Mouse (Mus musculus) adrenal gland, postnatal 4 days (tissue): Measurements from ENCODE around the gene Sh3d19. TPM values are rescaled to one million over a fixed set of nuclear protein-coding genes. Genes with fewer than 3 reads are reported as not detected.
"Not testable (repeated sequence)": the region's sequence is repeated elsewhere in the genome, so short reads cannot be mapped to it uniquely, and the experiment has no call there.

ENCODE experiments used
- DNase-seq, 2 experiments: peaks; one replicate each; pipeline ENCODE4 v3.0.0; 2021 to 2022; ENCODE audit warnings: low spot score in 2 of 2, mixed read lengths in 2 of 2
- total RNA-seq, 2 experiments: library from RNA; stranded (reverse); gene quantifications; 2 replicates each; pipeline ENCODE4 v1.2.3; 2021

The Sh3d19 gene
- total RNA-seq, 2 experiments from 2014 or later = 27.0 to 29.3 TPM

DNA sequence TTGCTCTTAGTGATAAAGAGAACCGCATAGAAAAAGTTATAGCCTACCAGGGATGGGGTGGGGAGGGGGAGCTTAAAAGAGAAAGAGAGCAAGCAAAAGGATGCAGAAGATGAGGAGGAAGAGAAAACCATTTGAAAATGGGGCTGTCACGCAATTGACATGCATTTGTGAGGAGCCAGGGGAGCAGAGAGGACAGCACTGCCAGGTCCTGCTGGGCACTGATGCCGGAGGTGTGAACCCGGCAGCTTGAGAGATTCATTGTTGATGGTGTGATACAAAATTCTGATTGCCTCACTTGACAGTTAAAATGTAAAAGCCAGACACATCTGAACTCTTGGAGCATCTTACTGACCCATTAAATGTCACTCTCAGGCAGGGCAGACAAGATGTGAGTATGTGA is 3.5 kb downstream of the Sh3d19 start:
- no peak for DNase-seq

- no peak for DNase-seq
Observed at GRCm38 (mm10) chr3:85980036-85980435, 9.1 kb downstream of the Sh3d19 start.

GRCm38 (mm10) chr3:85981761-85982160 is 10.9 kb downstream of the Sh3d19 start:
- DNase-seq = not testable (repeated sequence)

GRCm38 (mm10) chr3:85984537-85984936 is 13.6 kb downstream of the Sh3d19 start:
- no peak for DNase-seq

- no peak for DNase-seq
Observed at GRCm38 (mm10) chr3:85987225-85987624, 16.3 kb downstream of the Sh3d19 start.

DNA sequence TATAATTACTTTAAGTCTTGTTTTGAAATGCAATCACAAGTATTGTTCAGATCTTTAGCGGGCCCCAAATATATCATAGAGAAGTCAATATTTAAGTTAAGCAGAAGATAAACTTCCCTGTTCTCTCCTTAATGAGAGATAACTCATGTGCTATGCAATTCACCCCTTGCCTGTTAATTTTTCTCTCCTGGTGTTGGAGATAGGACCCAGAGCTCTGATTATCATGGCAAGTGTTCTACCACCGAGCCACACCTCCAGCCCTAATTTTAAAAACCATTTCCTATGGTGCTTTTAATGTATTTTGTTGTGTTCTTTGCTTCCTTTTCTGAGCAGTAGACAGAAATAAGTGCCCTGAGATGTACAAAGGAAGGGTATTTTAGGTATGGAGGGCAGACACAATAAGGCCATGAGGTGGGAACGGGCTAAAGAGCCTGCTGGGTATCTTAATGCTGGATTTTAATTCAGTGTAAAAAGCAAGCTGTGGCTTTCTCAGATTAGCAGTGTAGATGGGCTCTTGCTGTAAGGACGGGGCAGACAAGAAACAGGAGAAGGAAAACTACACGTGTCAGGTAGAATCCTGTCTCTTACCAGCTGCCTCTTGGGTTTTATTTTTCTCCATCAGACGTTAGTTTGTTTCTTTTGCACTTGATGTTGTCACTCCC is 20.4 kb downstream of the Sh3d19 start:
- no peak for DNase-seq

DNA sequence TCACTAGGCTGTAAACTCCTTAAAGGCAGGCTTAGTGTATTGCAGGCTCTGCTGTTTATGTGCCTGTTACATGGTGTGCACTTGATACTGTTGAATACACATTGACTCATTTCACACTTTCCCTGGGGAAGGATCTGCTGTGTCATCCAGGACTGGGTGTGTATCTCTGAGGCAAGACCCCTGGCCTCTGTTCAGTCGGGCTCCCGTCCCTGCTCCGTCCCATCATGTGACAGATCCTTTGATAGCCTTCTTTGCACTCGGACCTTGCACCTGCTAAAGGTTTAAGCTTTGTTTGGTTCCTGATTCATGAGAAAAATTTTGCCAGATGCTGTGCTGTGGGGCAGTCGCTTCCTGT is 20.9 kb downstream of the Sh3d19 start:
- no peak for DNase-seq

DNA sequence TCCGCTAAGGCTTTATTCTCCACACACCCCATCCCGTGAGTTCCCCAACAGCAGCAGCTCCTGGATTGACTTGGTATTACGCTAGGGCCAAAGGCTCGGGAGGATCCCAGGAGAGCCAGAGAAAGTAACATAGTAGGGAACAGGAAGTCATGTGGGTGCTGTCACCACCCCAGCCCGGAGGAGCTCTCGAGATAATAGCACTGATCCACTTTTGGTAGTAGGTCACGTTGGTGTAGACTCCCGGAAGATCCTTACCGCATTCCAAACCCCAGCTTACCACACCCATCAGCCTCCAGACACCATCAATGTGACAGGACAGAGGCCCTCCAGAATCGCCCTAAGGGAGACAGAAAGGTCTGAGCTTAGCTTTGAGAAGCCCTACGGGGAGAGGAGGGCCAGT is 22.8 kb downstream of the Sh3d19 start:
- no peak for DNase-seq

DNA sequence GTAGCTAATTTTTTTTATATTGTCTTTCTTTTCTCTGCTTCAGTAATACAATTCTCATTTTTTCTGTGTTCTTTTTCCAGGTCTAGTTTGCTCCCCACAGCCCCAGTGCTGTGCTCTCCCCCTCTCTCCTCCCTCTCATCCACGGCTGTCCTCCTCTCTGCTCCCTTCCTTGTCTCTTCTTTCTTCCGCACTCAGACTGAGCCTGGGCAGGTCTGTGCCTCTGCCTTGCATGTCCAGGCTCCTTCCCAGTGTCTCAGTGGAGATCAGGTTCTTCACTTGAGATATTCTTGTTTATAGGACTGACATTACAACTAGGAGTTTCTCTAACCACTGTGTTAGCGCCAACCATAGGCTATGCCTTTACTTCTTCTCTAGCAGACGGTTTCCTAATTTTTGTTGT is 23.7 kb downstream of the Sh3d19 start:
- no peak for DNase-seq

GRCm38 (mm10) chr3:86001271-86001670 is 30.4 kb downstream of the Sh3d19 start:
- DNase-seq = no peak

DNA sequence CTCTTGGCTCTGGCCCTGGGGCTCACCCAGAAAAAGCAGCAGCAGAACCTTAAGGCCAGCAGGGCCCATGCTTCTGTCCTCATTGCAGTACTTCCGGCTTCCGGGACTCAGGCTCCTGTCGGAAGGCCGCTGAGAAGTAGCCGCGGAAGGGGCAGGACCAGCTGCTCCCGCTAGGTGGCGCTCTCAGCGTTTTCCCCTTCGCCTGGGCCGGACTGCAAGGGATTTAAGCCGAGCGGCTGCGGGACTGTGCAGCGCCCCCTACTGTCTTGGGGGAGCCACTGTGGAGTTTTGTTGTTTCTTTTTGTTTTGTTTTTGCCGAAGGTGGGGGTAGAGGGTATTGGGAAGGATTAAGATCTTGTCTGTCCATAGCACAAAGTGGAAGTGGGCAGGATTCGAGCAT is 31.5 kb downstream of the Sh3d19 start, which contains the start of gene Prss48:
Gene Prss48 (minus strand): TSS at position 69 of the 400 bp plus-strand sequence.
- no peak for DNase-seq

GRCm38 (mm10) chr3:86002940-86003339 is 32.0 kb downstream of the Sh3d19 start:
- DNase-seq = no peak

- DNase-seq = no peak
Observed at GRCm38 (mm10) chr3:86004751-86005150, 33.8 kb downstream of the Sh3d19 start.

DNA sequence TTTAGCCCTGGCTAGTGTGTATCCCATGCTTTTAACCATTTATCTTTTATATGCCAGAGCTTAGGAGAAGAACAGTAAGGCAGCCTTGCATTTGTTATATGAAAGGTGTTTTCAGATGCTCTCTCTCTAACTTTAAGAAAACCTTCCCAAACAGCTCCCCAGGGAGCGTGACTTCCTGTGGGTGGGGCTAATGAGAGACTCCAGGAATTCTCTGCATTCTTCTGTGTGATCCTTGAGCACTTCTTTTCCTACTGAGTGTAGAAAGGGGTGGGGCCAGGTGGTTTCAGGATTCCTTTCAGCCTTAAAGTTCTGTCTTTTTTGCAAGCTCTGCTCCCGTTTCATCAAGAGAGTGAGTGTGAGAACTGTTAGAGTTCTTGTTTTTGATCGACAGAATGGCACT is 39.7 kb downstream of the Sh3d19 start:
- no peak for DNase-seq

DNA sequence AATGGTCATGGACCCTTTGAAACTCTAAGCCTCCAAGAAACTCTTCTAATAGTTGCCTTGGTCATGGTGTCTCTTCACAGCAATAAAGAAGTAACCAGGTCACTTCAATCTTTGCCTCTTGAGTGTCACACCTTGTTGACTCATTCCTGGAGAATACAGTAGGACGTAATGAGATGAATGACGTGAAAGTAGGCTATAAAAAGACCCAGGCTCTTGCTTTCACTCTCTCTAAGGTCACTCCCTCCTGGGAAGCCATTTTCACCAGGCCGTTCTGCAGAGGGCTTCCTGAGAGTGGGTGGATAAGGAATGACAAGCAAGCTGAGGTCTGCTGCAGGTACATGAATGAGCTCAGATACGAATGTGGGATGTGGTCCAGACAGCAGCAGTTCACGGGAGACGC is 40.5 kb downstream of the Sh3d19 start:
- DNase-seq = no peak

- no peak for DNase-seq
Observed at GRCm38 (mm10) chr3:86011833-86012232, 40.9 kb downstream of the Sh3d19 start.

DNA sequence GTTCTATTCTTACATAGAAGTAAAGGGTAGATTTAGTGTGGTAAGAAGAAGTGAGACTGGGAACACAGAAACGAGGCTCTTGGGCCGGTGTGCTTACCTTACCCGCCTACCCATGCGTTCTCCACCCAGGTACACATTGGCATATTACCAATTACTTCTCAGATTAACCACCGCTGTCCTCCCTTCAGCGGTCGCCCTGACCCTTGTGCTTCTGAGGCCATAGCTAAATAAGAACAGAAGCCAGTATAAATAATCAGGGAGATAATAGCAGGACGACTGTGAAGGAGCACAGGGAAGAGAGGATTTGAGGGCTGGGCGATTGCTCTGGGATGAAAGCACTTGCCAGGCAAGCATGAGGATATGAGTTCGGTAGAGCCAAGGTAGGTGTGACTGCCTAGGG is 42.9 kb downstream of the Sh3d19 start:
- DNase-seq = no peak

DNA sequence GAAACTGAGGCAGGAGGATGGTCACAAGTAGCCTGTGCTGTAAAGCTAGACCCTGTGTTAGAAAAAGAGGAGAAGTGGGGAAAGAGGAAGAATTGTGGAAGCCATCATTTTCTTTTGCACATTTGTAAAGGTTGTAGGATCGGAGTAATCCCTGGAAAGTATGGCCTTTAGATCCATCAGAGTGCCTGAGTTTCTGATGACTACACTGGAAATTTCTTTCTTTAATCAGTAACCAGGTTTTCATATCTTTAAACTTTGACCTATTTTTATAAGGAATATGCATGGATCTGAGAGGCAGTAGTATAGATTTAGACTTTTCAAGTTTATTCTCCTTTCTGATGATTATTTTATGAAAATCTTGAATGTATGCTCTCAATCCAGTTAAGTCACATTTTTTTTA is 46.1 kb downstream of the Sh3d19 start:
- DNase-seq = no peak

DNA sequence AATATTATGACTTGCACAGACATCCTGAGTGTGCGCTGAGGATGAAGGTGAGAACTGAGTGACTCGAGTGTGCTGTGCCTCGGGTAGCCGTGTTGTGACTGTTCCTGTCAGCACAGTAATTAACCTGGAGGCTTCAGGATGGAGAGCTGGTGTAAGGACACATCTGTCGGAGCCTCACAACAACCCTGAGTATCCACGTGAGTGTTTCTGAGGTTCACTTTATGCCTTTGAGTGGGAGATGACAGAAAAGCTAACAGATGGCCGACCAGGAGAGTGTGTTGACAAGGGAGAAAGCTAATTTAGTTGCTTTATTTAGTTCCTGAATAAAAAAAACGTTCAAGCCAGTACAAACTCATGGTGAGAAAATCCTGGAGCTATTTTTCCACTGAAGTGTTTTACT is 46.6 kb downstream of the Sh3d19 start:
- DNase-seq = no peak

GRCm38 (mm10) chr3:86020921-86021650 is 50.2 kb downstream of the Sh3d19 start:
- DNase-seq = no peak

DNA sequence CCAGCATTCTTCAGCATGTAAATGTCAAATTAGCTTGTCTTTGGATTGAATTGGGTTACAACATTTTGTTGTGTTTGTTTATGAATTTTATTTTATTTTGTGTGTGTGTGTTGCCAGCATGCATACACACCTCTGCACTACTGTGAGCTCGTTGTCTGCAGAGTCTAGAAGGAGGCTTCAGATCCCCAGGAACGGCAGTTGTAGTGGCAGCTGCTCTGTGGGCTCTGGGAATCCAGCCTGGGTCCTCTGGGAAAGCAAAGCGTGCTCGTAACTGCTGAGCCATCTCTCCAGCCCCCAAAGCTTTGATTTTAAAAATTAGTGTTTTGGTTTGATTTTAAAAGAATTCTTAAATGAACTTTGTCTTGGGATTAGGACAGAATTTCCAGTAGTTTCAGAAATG is 50.7 kb downstream of the Sh3d19 start:
- DNase-seq = no peak

- no peak for DNase-seq
Observed at GRCm38 (mm10) chr3:86024065-86024795, 53.3 kb downstream of the Sh3d19 start.
